Mouse (Mus musculus) brain, embryonic 14.5 days (tissue): ENCODE measurements at regions not wholly inside any gene's neighbourhood (a gene's known extent, or its start where the extent isn't known, plus 50 kb on each side); places are given as distances from the start of the nearest gene placed in this dataset.

Experiments used
- CTCF ChIP-seq: fragments of 200-500 bp; IDR thresholded peaks from 2 replicates; pipeline ENCODE4 v1.5.1; 2012; ENCODE audit warnings: inconsistent platforms, mild to moderate bottlenecking, moderate library complexity, borderline replicate concordance; ENCODE audit not compliant: insufficient read depth, insufficient read length; ENCODE audit errors: extremely low read depth
- POLR2A ChIP-seq: fragments of 200-500 bp; IDR thresholded peaks from 2 replicates; pipeline ENCODE4 v1.6.1; 2012; ENCODE audit warnings: mild to moderate bottlenecking, inconsistent platforms, borderline replicate concordance; ENCODE audit not compliant: poor library complexity, insufficient read depth, insufficient read length, severe bottlenecking; ENCODE audit errors: extremely low read depth

DNA sequence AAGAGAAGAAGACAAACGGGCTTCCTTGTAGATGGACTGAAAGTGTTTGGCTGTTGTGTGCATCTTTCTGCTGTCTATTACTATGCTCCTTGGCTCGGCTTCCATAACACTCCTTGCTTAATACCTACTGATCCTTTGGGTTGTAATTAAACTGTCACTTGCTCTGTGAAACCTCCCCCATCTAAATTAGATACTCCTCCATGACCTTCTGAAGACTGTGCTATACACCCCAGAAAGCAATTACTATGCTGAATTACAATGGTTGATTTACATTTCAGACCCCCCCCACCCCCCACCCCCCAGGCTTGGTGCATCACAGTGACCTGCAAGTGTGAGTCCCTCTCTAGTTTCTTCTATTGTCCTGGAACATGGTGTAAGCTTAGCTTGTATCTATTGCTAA, 549.3 kb downstream of the Fam19a2 start:
- no peak for TF ChIP-seq POLR2A
- no peak for TF ChIP-seq CTCF
